Mouse (Mus musculus) kidney, adult 2 months (tissue): ENCODE data around the gene Rnf41. TPM values are rescaled to one million over a fixed set of nuclear protein-coding genes. Genes with fewer than 3 reads are reported as not detected.
A peak's percentile ranks its signal among the peaks of the same experiment; 100 is the strongest.

ENCODE experiments used
- DNase-seq: peaks from one replicate; pipeline ENCODE4 v3.0.0; 2021
- H3K27ac ChIP-seq: fragments of 200-500 bp; 2 replicates; pipeline ENCODE4 v1.5.1; 2012; ENCODE audit warnings: low read depth, low read length, control low read depth, inconsistent platforms; ENCODE audit not compliant: insufficient read depth
- H3K27me3 ChIP-seq: fragments of 200-500 bp; replicated peaks from 2 replicates; pipeline ENCODE4 v1.6.1; 2012; ENCODE audit warnings: mild to moderate bottlenecking, moderate library complexity, low read length, inconsistent platforms; ENCODE audit not compliant: control insufficient read depth, insufficient read depth
- H3K36me3 ChIP-seq: fragments of 200-500 bp; 2 replicates; pipeline ENCODE4 v1.6.1; 2012; ENCODE audit warnings: mild to moderate bottlenecking, moderate library complexity, low read length, inconsistent platforms; ENCODE audit not compliant: control insufficient read depth, insufficient read depth
- H3K4me1 ChIP-seq: fragments of 200-500 bp; 2 replicates; pipeline ENCODE4 v1.6.1; 2011; ENCODE audit warnings: low read length; ENCODE audit not compliant: control insufficient read depth, insufficient read depth
- H3K4me3 ChIP-seq: fragments of 200-500 bp; 2 replicates; pipeline ENCODE4 v1.5.1; 2011; ENCODE audit warnings: mild to moderate bottlenecking, low read depth, low read length, control low read depth; ENCODE audit not compliant: insufficient read depth
- CTCF ChIP-seq: fragments of 200-500 bp; conservative IDR thresholded peaks from 2 replicates; pipeline ENCODE4 v1.5.1; 2011; ENCODE audit warnings: low read depth, mild to moderate bottlenecking, control low read depth, low read length, moderate library complexity, mixed read lengths; ENCODE audit not compliant: insufficient read depth, insufficient read length
- POLR2A ChIP-seq: fragments of 200-500 bp; IDR thresholded peaks from one replicate; pipeline ENCODE4 v1.6.1; 2011; ENCODE audit warnings: low read depth, low read length, control low read depth
- WGBS: fragments of 180-500 bp; shearing (Covaris S2); methylation state at CpG from one replicate; pipeline ENCODE4 v1.1.7; 2018; 5-methylcytosine and 5-hydroxymethylcytosine counted together
- polyA plus RNA-seq: library from polyadenylated mRNA; depleted of rRNA; stranded (reverse); fragments of >200 nt; gene quantifications from 2 replicates; pipeline ENCODE4 v1.2.3, GENCODE M21; 2012

Gene Rnf41
- polyA plus RNA-seq, 1 experiment, result 19.6 TPM

DNA sequence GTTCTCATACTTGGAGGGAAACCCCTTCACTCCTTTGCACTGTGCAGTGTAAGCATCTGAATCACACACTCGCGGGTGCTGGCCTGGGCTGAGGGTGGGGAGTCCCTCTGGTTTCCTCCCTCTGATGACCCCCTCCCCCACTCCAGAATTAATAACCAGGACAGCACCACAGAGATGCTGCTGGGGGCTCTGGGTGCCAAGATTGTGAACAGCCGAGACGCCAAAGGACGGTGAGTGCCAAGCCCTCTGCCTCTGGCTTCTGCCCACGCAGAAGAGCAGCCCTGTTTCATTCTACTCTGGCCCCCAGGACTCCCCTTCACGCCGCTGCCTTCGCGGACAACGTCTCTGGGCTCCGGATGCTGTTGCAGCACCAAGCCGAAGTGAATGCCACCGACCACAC, 22.5 kb upstream of the Rnf41 start:
- Histone ChIP-seq H3K27me3 (no peaks in the 10 kb centered on the region), H3K4me1 (no peaks in the 10 kb centered on the region), H3K27ac (no peak overlapping the region), H3K4me3 (no peak overlapping the region), H3K36me3 (peaks cover 1% of the 10 kb centered on the region)
- WGBS, result 83% methylated on average over 14 of the region's 14 CpGs
- TF ChIP-seq CTCF, result no peak
- no peak for TF ChIP-seq POLR2A
- DNase-seq, result no peak

DNA sequence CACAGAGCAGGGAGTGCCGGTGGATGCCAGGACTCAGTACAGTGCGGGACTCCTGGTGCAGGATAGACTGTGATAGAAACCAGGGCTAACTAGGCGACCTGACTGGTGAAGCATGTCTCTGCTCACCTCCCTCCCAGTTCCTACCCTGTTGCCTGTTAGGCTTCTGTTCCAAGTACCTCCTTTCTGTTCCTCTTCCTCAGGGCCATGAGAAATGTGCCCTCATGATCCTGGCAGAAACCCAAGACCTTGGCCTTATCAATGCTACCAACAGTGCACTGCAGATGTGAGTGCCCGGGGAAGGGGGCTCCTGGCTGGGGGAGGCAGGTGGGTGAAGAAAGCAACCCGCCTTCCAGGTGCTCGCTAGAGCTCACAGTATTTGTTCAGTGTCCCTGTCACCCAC, 21.9 kb upstream of the Rnf41 start:
- Histone ChIP-seq H3K4me3 (no peak overlapping the region), H3K4me1 (no peaks in the 10 kb centered on the region), H3K36me3 (peaks cover 1% of the 10 kb centered on the region), H3K27me3 (no peaks in the 10 kb centered on the region), H3K27ac (no peak overlapping the region)
- WGBS, result 77% methylated on average over 6 of the region's 6 CpGs
- no peak for TF ChIP-seq CTCF
- no peak for TF ChIP-seq POLR2A
- DNase-seq, result no peak

DNA sequence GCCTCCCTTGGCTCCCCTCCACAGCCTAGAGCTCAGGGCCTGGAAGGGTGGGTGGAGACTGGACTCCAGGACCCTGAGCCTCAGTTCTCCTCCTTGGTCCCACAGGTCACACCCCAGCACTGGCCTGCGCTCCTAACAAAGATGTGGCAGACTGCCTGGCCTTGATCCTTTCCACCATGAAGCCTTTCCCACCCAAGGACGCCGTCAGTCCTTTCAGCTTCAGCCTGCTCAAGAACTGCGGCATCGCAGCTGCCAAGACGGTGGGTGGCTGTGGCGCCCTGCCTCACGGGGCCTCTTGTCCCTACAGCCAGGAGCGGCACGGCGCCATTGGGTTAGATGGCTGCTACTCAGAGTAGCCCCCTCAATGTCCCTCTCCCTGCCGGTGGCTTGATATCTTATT, 21.1 kb upstream of the Rnf41 start:
- no peaks in the 10 kb centered on the region for H3K27me3 ChIP-seq
- 93% methylated on average over 12 of the region's 12 CpGs for WGBS
- H3K36me3 ChIP-seq, result peaks cover 1% of the 10 kb centered on the region
- H3K4me3 ChIP-seq, result no peak overlapping the region
- no peak overlapping the region for H3K27ac ChIP-seq
- no peak for DNase-seq
- TF ChIP-seq POLR2A (no peak), CTCF (no peak)
- no peaks in the 10 kb centered on the region for H3K4me1 ChIP-seq

DNA sequence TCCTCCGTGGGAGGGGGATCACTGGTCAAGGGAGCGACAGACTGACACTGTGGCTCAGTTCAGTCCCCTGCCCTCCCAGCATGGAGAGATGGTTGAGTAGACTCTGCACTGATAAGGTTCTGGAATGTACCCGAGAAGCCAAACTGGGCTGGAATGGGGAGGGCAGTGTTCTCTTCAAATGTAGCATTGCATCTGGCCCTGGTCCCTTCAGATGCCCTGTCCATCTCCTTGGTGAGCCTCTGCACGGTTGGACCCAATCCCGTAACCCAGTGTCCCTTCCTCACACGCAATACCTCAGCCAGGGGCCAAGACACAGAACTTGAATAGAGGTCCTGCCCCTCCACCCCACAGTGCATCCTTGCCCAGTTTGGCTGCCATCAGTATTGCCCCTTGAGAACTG, 19.6 kb upstream of the Rnf41 start:
- no peak overlapping the region for H3K4me3 ChIP-seq
- peaks cover 1% of the 10 kb centered on the region for H3K36me3 ChIP-seq
- no peak for TF ChIP-seq POLR2A
- TF ChIP-seq CTCF, result no peak
- 76% methylated on average over 6 of the region's 6 CpGs for WGBS
- H3K4me1 ChIP-seq, result no peaks in the 10 kb centered on the region; the same call in 1 of the 2 replicates
- no peak for DNase-seq
- H3K27ac ChIP-seq, result no peak overlapping the region
- no peaks in the 10 kb centered on the region for H3K27me3 ChIP-seq

DNA sequence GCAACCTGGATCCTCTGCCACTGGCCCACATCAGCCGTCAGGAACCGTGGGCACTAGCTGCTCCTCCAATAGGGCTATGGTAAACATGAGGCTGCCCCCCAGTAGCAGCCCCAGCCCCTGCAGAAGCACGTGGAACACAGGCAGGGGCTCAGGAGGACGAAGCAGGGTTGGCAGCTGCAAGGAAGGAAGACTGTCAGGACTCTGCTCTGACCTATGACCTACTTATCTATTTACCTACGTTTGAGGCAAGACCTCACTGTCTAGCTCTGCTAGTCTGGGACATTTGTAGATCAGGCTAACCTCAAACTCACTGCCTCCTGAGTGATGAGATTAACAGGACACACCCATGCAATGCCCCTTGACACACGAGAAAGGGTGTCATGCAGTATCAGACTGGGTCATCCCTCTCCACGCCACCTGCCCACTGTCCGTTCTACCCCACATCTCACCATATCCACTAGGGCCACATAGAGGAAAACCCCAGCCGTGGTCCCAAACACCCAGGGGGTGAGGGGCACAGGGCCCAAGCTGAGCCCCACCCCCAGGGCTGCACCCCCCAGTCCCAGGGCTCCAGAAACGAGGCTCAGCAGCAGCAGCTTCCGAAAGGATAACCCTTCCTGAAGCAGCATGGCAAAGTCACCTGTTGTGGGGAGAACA, 15.3 kb upstream of the Rnf41 start:
- Histone ChIP-seq H3K4me3 (no peak overlapping the region), H3K27ac (no peak overlapping the region), H3K27me3 (no peaks in the 10 kb centered on the region), H3K36me3 (no peaks in the 10 kb centered on the region; the same call in 1 of the 2 replicates), H3K4me1 (no peaks in the 10 kb centered on the region; the same call in 1 of the 2 replicates)
- TF ChIP-seq CTCF (no peak), POLR2A (no peak)
- no peak for DNase-seq
- WGBS, result 59% methylated on average over 11 of the region's 11 CpGs

DNA sequence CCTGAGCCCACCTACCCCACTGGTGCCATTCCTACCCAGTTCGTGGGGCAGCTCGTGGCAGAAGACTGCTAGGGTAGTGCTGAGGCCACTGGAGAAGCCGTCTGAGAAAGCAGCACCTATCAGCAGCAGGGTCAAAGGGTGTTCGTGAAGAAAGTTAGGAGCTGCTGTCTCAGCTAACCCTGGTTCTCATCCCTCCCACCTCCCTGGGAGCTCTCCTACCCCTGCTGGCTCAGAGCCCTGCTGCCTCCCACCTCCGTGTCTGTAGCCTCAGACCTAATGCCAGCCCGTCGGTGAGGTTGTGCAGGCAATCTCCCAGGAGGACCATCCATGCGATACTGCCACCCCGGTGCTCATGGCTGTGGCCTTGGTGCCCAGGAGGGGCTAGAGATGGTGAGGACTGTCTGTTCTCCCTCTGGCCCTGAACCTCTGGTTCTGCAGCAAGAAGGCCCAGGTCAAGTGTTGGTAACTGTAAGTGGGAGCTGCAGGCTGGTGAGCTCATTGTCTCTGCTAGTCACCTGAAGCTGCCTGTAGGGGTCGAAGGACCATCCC, 14.7 kb upstream of the Rnf41 start:
- H3K27ac ChIP-seq, result no peak overlapping the region
- no peaks in the 10 kb centered on the region for H3K27me3 ChIP-seq
- WGBS, result 54% methylated on average over 10 of the region's 10 CpGs
- no peaks in the 10 kb centered on the region; the same call in 1 of the 2 replicates for H3K4me1 ChIP-seq
- no peak for TF ChIP-seq POLR2A
- TF ChIP-seq CTCF, result no peak
- H3K36me3 ChIP-seq, result no peaks in the 10 kb centered on the region; the same call in 1 of the 2 replicates
- no peak overlapping the region for H3K4me3 ChIP-seq
- DNase-seq, result peak; percentile 54

DNA sequence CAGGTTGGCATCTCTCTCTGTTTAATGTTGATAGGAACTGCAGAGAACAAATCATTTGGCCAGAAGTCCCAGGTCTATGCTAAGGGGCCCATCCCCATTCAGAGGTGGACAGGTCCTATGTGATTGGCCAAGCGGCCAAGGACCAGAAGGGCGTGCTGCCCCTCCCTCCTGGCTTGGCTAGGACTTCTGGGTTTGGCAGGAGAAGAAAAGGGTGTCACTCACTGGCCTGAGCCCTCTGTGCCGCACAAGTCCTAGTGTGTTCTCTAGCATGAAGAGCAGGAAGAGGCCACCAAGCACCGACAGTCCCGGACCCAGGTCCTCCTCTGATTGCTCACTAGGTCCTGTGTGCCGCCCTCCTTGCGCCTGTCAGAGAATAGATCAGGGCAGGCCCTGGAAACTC, 14.0 kb upstream of the Rnf41 start:
- no peak overlapping the region for H3K27ac ChIP-seq
- no peaks in the 10 kb centered on the region; the same call in 1 of the 2 replicates for H3K4me1 ChIP-seq
- no peak for TF ChIP-seq POLR2A
- TF ChIP-seq CTCF, result no peak
- 44% methylated on average over 7 of the region's 7 CpGs for WGBS
- no peak overlapping the region for H3K4me3 ChIP-seq
- H3K36me3 ChIP-seq, result no peaks in the 10 kb centered on the region; the same call in 1 of the 2 replicates
- peak; percentile 32 for DNase-seq
- no peaks in the 10 kb centered on the region for H3K27me3 ChIP-seq
